Mouse (Mus musculus) splenic B cell, adult 2 months (primary cell): ENCODE measurements around the gene Fmn2.

Experiments
- DNase-seq: peaks from one replicate; pipeline ENCODE4 v3.0.0-alpha.2; 2011; ENCODE audit warnings: low read depth, low spot score
- H3K27me3 ChIP-seq: 2 replicates; pipeline ENCODE4 v1.6.1; 2012; ENCODE audit warnings: mild to moderate bottlenecking, low read length, moderate library complexity, mixed read lengths; ENCODE audit not compliant: control insufficient read depth, poor library complexity, insufficient read depth, severe bottlenecking
- H3K36me3 ChIP-seq: 2 replicates; pipeline ENCODE4 v1.6.1; 2012; ENCODE audit warnings: mild to moderate bottlenecking, low read length, moderate library complexity, mixed read lengths; ENCODE audit not compliant: control insufficient read depth, poor library complexity, insufficient read depth, severe bottlenecking

Gene Fmn2

DNA sequence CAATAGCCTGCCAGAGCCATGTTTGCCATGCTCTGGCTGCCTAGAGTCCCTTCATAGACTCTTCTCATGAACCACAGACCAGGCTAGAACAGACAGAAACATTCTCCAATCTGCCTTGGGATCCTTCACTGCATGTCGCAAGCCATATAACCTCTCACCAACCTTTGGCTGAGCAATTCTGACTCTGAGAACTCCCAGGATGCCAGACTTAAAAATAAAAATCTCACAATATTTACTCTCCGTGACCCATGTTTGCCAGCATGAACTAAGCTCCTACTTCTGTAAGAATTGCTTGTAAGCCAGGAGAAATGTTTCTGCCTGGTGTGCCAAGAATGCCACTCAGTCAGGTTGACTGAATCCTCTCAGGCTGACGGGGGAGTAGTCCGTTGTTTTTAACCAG is 246.9 kb downstream of the Fmn2 start:
- no peak for DNase-seq
- H3K36me3 ChIP-seq = no peaks in the 10 kb centered on the region
- no peaks in the 10 kb centered on the region for H3K27me3 ChIP-seq

DNA sequence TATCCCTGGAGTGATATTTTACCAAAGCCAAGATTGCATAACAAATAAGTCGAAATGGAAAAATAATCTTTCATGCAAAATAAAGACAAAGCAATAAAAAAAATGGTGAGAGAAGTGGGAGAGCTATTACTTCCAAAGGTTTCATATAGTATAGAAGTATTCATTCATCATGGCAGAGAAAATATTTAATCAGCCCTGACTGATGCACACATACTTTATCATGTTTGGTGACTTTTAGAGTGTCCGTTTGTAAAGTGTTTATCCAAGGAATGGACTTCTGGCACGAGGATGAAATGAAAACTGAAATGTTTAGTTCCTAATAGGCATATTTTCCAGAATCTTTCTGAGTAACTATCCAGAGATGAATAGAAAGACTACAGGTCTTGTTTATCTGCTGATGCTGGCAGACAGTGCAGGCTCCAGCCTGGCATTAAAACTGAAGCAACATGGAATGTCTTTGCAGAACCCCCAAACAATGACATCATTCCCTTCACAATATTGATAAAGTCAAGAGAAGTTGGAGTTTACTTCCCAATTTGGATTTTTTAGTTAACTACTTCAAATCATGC is 249.4 kb downstream of the Fmn2 start:
- H3K36me3 ChIP-seq = no peaks in the 10 kb centered on the region
- DNase-seq = no peak
- H3K27me3 ChIP-seq = no peaks in the 10 kb centered on the region

DNA sequence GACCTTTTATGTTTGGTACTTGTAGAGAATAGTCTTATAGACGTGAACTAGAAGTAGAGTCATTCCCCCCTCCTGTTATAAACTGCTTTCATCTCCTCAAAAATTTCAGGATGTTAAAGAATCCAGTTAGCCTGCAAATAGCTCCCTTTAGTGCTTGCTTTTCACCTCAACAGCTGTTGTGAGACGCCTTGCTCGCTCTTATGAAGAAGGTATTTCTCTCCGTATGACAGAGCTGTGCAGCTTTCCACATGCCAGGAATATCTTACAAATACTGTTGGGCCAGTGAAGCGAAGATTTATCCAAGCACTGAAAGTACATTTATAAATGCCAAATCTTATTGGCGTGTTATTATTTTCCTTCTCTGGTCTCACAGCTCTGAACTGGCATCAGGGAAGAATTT is 257.7 kb downstream of the Fmn2 start:
- Histone ChIP-seq H3K36me3 (no peaks in the 10 kb centered on the region), H3K27me3 (no peaks in the 10 kb centered on the region)
- DNase-seq = no peak

DNA sequence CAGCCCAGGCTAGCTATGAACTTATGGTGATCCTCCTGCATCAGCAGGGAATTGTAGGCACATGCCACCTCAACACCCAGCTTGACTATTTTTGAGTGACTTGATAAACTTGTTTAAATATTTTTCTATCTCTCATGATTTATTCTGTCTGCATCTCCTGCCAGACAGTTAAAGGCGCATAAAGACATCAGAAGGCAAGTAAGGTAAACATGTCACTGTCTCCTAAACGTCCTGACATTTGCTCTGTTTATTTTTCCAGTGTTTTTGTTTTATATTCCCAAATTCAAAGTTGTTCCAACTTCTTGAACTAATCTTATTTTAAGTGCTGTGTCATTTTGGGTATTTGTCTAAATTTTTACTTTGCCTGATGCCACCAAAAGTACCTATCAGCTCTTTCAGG is 264.1 kb downstream of the Fmn2 start:
- H3K27me3 ChIP-seq = no peaks in the 10 kb centered on the region
- H3K36me3 ChIP-seq = no peaks in the 10 kb centered on the region
- DNase-seq = no peak

DNA sequence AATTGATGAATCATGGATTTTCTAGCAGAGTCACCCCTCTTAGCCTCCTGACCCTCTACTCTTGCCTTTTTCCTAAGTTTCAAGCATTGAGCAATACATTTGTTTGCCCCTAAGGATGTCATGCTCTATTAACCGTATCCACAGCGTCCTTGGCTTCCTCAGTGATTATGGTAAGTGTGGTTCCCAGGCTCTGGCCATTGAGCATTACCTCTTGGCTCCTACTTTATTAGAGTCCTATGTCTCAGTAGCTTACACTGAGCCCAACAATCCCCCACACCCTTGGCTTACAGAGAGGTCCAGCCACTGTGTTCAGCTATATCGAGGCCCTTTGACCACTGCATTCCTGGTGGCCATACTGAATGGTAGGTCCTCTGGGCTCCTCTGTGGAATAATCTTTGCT is 265.2 kb downstream of the Fmn2 start:
- no peaks in the 10 kb centered on the region for H3K36me3 ChIP-seq
- no peak for DNase-seq
- no peaks in the 10 kb centered on the region for H3K27me3 ChIP-seq

DNA sequence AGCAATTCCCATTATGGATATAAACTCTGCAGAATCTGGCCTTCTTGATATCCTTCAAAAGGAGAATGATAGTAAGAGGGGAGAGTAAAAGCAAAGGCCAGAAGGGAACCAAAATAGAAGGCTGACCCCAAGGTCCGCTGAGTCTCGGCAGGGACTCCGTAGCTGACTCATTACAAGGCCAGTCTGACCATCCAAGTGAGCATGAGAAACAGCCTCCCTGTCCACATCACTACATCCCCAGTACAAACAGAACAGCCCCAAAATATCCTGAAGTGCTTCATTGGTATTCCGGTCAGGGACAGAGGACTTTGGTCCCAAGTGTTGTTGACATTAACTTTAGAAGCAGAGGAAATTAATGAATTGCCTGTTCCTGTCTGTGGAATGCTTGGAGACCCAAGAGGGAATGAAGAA is 270.3 kb downstream of the Fmn2 start:
- DNase-seq = no peak
- Histone ChIP-seq H3K27me3 (no peaks in the 10 kb centered on the region), H3K36me3 (no peaks in the 10 kb centered on the region)

DNA sequence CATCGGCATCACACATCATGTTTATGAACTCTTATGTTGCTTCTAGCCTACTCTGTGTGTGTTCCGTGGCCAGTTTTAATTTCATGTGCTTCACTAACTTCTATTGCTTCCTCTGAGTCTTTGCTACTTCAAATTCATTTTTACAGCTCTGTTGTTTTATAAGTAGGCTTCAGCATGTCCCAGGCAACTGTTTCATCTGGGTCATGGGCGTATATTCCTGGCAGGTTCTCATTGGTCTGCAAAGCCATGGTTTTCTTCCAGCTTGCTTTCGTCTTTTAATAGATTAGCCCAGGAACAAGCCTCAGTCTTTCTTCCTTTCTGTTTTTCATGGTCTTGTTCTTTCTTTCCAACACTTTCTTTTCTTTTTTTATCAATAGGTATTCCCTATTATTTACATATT is 279.4 kb downstream of the Fmn2 start:
- DNase-seq = no peak
- H3K27me3 ChIP-seq = no peaks in the 10 kb centered on the region
- no peaks in the 10 kb centered on the region for H3K36me3 ChIP-seq

DNA sequence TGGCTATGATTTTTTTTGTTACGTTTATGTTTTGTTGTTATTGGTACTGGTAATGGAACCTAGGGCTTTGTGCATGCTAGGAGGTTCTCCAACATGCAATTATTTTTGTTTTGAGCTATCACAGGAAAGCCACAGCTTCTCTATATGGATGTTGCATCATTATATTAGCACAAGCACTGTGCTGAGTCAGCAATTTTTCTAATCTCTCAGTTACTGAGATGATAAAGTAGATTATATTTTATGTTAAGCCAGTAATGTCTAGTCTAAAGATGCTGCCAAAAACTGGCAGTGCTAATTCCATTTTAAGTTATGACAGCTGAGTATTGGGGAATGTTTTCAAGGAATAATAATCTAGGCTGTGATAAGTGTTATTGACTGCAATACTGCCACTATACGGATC is 287.0 kb downstream of the Fmn2 start:
- Histone ChIP-seq H3K27me3 (no peaks in the 10 kb centered on the region), H3K36me3 (no peaks in the 10 kb centered on the region)
- DNase-seq = no peak

DNA sequence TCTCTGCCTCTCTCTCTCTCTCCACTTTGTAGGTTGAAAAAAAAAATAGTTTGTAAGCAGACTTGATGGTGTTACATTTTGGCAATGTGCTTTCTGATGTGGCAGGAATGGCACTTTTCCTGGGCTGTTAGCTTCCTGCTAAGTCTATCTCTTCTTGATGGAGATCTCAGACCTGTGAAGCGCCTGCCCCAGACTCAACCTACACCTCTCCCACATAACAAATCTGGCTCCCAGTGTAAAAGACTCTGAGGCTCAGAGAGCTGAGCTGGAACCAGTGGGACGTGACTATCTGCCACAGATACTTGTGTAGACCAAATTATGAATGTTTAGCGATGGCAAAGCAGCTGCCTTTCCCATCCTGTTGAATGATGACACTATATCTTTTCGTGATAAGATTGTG is 310.2 kb downstream of the Fmn2 start:
- H3K36me3 ChIP-seq = no peaks in the 10 kb centered on the region
- no peaks in the 10 kb centered on the region for H3K27me3 ChIP-seq
- no peak for DNase-seq

DNA sequence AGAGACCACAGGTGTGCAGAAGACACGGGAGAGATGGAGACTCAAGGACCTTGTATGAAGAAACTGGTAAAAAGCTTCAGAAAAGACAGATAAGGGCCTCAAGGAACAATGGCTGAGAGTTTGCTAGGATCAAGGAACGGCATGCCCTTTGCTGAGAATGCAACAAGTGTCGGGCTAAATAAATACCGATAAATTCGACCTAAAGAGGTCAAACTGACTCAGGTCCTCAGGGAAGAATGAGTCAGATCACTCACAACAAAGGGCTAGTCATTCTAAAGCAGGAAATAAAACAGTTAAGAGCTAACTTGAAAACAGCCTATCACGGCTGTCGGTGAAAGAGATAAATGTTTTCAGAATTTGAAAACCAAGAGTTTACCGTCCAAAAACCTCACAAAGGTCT is 324.9 kb downstream of the Fmn2 start:
- Histone ChIP-seq H3K36me3 (no peaks in the 10 kb centered on the region), H3K27me3 (no peaks in the 10 kb centered on the region)
- DNase-seq = no peak

DNA sequence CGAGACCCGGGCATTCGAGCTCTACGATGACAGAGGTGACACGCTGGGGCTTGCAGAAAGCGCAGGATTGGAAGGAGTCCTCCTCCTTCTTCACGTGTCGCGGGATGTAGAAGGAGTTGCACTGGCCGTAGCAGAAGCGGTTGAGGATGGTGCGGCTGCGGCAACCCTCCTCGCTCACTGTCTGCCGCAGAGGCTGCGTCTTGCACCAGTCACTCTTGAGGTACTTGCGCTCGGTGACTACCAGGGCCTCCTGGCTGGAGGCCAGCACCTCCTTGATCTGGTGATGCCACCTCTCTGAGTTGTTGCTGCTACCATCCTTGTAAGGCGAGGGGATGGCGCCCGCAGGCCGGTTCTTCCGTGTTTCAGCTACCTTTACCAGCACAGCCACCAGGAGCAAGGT is 335.2 kb downstream of the Fmn2 start:
- no peak for DNase-seq
- Histone ChIP-seq H3K36me3 (no peaks in the 10 kb centered on the region), H3K27me3 (no peaks in the 10 kb centered on the region)

DNA sequence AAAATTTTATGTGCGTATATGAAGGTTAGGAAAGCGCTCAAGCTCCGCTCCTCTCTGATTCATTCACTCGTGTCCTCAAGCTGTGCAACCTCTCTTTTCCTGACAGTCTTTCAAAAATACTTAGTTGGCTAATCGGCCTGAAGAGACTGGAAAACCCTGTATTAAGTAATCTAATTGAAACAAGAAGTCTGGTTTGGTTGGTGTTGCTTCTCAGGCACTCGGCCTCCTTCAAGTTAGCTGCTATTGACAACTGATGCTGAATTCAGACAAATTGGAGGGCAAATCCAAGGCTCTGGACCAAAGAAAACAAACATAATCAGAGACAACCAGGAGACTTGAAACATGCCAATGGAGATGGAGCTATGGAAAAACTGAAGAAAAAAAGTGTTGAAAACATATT is 343.2 kb downstream of the Fmn2 start:
- H3K36me3 ChIP-seq = no peaks in the 10 kb centered on the region
- no peak for DNase-seq

DNA sequence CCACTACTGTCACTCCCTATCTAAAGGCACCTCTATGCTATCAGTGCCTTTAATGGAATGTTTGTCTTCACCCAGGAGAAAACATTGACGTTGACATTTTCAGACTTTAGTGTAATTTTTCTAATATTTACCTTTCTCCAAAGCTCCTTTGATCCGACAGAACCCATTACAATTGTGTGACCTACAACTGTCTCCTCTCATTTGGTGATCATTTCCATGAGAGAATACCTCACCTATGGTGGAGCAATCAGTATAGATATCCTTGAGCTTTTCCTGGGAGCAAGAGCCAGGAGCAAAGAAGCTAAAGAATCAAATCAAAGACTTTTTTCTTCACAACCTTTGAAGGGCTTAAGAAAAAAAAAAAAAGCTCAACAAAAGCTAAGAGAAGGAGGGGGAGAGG is 354.6 kb downstream of the Fmn2 start:
- no peaks in the 10 kb centered on the region for H3K27me3 ChIP-seq
- no peak for DNase-seq
- no peaks in the 10 kb centered on the region for H3K36me3 ChIP-seq

More for the DNA sequence above, 343.2 kb downstream of the Fmn2 start:
- H3K27me3 ChIP-seq = no peaks in the 10 kb centered on the region

DNA sequence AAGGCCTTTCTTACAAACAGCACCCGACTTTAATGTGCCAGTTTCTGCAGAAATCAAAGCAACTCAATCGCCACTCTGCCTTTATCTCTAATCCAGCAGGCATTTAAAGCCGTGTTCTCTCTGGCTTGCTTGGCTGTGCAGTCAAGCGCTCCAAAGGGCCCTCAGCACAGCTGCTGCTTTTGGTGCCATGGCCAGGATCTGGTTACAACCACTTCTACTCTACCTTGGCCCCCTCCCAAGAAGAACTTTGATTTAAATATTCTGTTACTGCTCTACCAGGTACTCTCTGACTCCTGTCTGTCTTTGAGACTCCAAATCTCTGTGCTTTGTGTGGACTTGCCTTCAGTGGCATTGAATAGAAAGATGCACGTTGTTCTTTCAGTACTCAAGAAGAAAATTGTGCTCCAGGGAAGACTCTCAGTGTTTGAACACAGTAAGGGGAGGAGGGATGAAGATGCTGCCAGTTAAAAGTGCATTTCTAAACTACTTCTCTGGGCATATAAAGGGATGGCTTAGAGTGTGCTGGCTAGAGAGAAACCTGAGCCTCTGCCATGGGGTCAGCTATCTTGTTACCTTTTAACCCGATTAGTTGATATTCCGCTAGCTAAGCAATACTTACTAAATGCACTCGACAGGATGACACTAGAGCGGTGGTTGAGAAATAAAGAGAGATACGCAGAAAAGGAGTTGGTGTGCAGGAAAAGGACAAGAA is 358.9 kb downstream of the Fmn2 start:
- H3K36me3 ChIP-seq = no peaks in the 10 kb centered on the region
- DNase-seq = no peak
- H3K27me3 ChIP-seq = no peaks in the 10 kb centered on the region
